Mouse (Mus musculus) frontal cortex, postnatal 36 days (tissue): ENCODE results near the gene Hcn3.

Experiments
- DNase-seq, 2 experiments: peaks; one replicate each; pipeline ENCODE4 v3.0.0; 2022; ENCODE audit warnings: low spot score in 2 of 2

Hcn3 gene

GRCm38 (mm10) chr3:89147101-89147978 is 12.7 kb downstream of the Hcn3 start:
- DNase-seq: no peak

GRCm38 (mm10) chr3:89145566-89145965 is 14.4 kb downstream of the Hcn3 start:
- no peak for DNase-seq

GRCm38 (mm10) chr3:89144821-89145220 is 15.2 kb downstream of the Hcn3 start:
- no peak for DNase-seq

GRCm38 (mm10) chr3:89136365-89136764 is 23.6 kb downstream of the Hcn3 start:
- DNase-seq: no peak

GRCm38 (mm10) chr3:89135958-89136357 is 24.0 kb downstream of the Hcn3 start, which contains the start of gene Pklr:
Gene Pklr, plus strand, starts transcription at chr3:89136142.
- no peak for DNase-seq

GRCm38 (mm10) chr3:89133752-89134151 is 26.2 kb downstream of the Hcn3 start:
- DNase-seq: no peak

- DNase-seq: no peak
These were observed 26.9 kb downstream of the Hcn3 start for GRCm38 (mm10) chr3:89133063-89133450.

GRCm38 (mm10) chr3:89132285-89133062 is 27.5 kb downstream of the Hcn3 start:
- peak; percentile 53 to 54 for DNase-seq

GRCm38 (mm10) chr3:89131816-89132215 is 28.2 kb downstream of the Hcn3 start:
- DNase-seq: peak; percentile 62 to 82

- DNase-seq: no peak
These were observed 30.1 kb downstream of the Hcn3 start for GRCm38 (mm10) chr3:89129908-89130307.

- DNase-seq: no peak
These were observed 34.0 kb downstream of the Hcn3 start for GRCm38 (mm10) chr3:89125981-89126380.

- no peak for DNase-seq
These were observed 35.8 kb downstream of the Hcn3 start for GRCm38 (mm10) chr3:89124241-89124640.

GRCm38 (mm10) chr3:89123313-89123712 is 36.7 kb downstream of the Hcn3 start:
- DNase-seq: no peak

GRCm38 (mm10) chr3:89115522-89115921 is 44.5 kb downstream of the Hcn3 start:
- DNase-seq: peak in 1 of 2 experiments; percentile 44

- no peak for DNase-seq
These were observed 46.9 kb downstream of the Hcn3 start for GRCm38 (mm10) chr3:89113058-89113457.

GRCm38 (mm10) chr3:89108146-89108545 is 51.9 kb downstream of the Hcn3 start:
- DNase-seq: no peak

GRCm38 (mm10) chr3:89107545-89107944 is 52.5 kb downstream of the Hcn3 start:
- no peak for DNase-seq

GRCm38 (mm10) chr3:89106881-89107280 is 53.1 kb downstream of the Hcn3 start:
- no peak for DNase-seq

GRCm38 (mm10) chr3:89103291-89103595 is 56.8 kb downstream of the Hcn3 start:
- DNase-seq: no peak

- DNase-seq: no peak
These were observed 57.3 kb downstream of the Hcn3 start for GRCm38 (mm10) chr3:89102495-89103290.

- DNase-seq: peak; percentile 92 to 98
These were observed 58.0 kb downstream of the Hcn3 start, which contains the start of gene Fdps for GRCm38 (mm10) chr3:89101812-89102494. Gene Fdps, minus strand, starts transcription at chr3:89101959.
